Mouse (Mus musculus): ENCODE data around the gene Gm5622. TPM values are rescaled to one million over a fixed set of nuclear protein-coding genes. Genes with fewer than 3 reads are reported as not detected.
"Not testable (repeated sequence)": the region's sequence is repeated elsewhere in the genome, so short reads cannot be mapped to it uniquely, and the experiment has no call there.

Gm5622 gene
- not detected in 2 replicates for total RNA-seq (2014; rRNA removed)
- not detected in 2 replicates for polyA plus RNA-seq (2015; fragmentation: Nextera tagmentation; extraction: Ambion mirVana)

DNA sequence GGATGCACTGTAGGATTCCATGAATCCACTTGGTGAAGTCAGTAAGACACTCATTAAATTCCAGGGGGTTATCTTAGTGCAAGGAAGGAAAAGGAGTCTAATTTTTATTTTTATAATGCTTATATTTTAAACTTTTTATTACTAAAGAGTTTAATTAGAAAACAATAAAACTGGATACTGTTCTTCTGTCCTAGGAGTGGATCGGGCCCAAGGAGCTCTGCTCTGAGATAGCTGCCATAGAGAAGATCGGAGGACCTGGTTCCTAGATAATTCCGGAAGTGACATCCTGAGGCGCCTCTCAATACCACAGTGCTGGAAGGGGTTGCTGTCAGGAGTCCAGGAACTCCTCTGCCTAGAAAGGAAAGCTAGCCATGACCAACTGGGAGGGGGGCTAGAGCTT is at the start of gene Gm5622:
TSS of gene Gm5622 (plus strand) at position 301 of the 400 bp plus-strand sequence.
- Histone ChIP-seq H3K9ac (replicated peaks; ENCODE audit: low read length) (no peak within 1 kb of the TSS), H3K4me1 (ENCODE audit: insufficient read depth, low read length) (no peaks in the 10 kb centered on the region), H3K27ac (no peak within 1 kb of the TSS), H3K27me3 (ENCODE audit: insufficient read depth, low read length) (no peaks in the 10 kb centered on the region), H3K9me3 (ENCODE audit: low read length) (no peaks in the 10 kb centered on the region), H3K4me3 (ENCODE audit: low read length) (no peak within 1 kb of the TSS), H3K36me3 (ENCODE audit: insufficient read depth, low read length) (no peaks in the 10 kb centered on the region), H3K4me2 (ENCODE audit: low read depth, low read length) (no peak within 1 kb of the TSS)
- no peak for DNase-seq (ENCODE audit: low spot score)
- no peak for TF ChIP-seq CTCF (IDR thresholded peaks at IDR 0.05; ENCODE audit: low read depth)
- no peak for ATAC-seq
- 96% methylated on average over 4 of the region's 4 CpGs for WGBS

DNA sequence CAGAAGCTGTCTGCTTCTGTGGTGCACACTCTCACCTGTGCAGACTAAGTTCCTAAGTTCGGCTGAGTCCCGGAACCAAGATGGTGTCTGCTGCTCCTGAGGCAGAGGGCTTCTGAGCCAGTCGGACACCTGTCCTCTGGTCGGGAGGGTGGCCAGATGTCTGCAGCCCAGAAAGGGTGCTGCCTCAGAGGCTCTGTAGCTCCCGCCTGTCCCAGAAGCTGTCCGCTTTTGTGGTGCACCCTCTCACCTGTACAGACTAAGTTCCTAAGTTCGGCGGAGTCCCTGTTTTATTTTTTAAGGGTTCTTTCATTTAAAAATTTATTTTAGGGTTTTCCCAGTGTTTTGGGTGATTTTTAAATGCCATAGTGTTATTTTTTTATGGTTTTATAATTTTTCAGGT is 45.2 kb upstream of the Gm5622 start:
- no peak for DNase-seq (ENCODE audit: low spot score)
- Histone ChIP-seq H3K9ac (replicated peaks; ENCODE audit: low read length) (no peak overlapping the region), H3K36me3 (ENCODE audit: insufficient read depth, low read length) (no peaks in the 10 kb centered on the region), H3K4me2 (ENCODE audit: low read depth, low read length) (no peak overlapping the region), H3K4me3 (ENCODE audit: low read length) (no peak overlapping the region), H3K9me3 (ENCODE audit: low read length) (no peaks in the 10 kb centered on the region), H3K27ac (no peak overlapping the region), H3K27me3 (ENCODE audit: insufficient read depth, low read length) (no peaks in the 10 kb centered on the region), H3K4me1 (ENCODE audit: insufficient read depth, low read length) (no peaks in the 10 kb centered on the region)
- 95% methylated on average over 8 of the region's 8 CpGs for WGBS
- no peak for TF ChIP-seq CTCF (IDR thresholded peaks at IDR 0.05; ENCODE audit: low read depth)
- no peak for ATAC-seq

DNA sequence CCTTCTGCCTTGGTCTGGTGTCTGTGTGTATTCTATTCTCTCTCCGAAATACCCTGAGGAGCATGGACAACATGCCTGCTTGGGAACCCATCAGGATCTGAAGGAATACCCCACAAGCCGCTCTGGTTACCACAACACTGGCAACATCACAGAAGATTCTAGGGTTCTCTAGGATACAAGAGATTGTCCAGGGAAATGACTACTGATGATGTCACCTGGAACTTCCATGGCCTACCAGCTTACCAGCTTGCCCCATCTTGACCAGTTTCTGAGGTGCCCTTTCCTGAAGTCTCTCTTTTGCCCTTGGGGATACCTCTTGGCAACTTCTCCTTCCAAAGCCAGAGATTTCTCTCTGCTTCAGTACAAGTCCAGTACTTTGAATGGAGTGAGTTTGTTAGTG is 21.4 kb downstream of the Gm5622 start, which contains the start of gene Gm17175:
TSS of gene Gm17175 (minus strand) at position 101 of the 400 bp plus-strand sequence.
- not testable (repeated sequence) for ATAC-seq; H3K36me3 ChIP-seq (ENCODE audit: insufficient read depth, low read length); H3K9ac ChIP-seq (replicated peaks; ENCODE audit: low read length); DNase-seq (ENCODE audit: low spot score); H3K4me3 ChIP-seq (ENCODE audit: low read length); H3K4me1 ChIP-seq (ENCODE audit: insufficient read depth, low read length); H3K9me3 ChIP-seq (ENCODE audit: low read length); H3K4me2 ChIP-seq (ENCODE audit: low read depth, low read length); H3K27ac ChIP-seq; H3K27me3 ChIP-seq (ENCODE audit: insufficient read depth, low read length)
- WGBS: 85% methylated on average over 2 of the region's 2 CpGs

DNA sequence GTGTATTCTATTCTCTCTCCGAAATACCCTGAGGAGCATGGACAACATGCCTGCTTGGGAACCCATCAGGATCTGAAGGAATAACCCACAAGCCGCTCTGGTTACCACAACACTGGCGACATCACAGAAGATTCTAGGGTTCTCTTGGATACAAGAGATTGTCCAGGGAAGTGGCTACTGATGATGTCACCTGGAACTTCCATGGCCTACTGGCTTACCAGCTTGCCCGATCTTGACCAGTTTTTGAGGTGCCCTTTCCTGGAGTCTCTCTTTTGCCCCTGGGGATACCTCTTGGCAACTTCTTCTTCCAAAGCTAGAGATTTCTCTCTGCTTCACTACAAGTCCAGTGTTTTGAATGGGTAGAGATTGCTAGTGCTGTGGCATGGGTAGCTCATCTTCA is 39.4 kb downstream of the Gm5622 start, which contains the start of gene Gm17174:
TSS of gene Gm17174 (minus strand) at position 101 of the 400 bp plus-strand sequence.
- not testable (repeated sequence) for H3K4me1 ChIP-seq (ENCODE audit: insufficient read depth, low read length); DNase-seq (ENCODE audit: low spot score); H3K4me3 ChIP-seq (ENCODE audit: low read length); ATAC-seq; H3K9me3 ChIP-seq (ENCODE audit: low read length); H3K27ac ChIP-seq; H3K9ac ChIP-seq (replicated peaks; ENCODE audit: low read length); H3K4me2 ChIP-seq (ENCODE audit: low read depth, low read length); H3K36me3 ChIP-seq (ENCODE audit: insufficient read depth, low read length); H3K27me3 ChIP-seq (ENCODE audit: insufficient read depth, low read length)
- WGBS: 95% methylated on average over 4 of the region's 4 CpGs

DNA sequence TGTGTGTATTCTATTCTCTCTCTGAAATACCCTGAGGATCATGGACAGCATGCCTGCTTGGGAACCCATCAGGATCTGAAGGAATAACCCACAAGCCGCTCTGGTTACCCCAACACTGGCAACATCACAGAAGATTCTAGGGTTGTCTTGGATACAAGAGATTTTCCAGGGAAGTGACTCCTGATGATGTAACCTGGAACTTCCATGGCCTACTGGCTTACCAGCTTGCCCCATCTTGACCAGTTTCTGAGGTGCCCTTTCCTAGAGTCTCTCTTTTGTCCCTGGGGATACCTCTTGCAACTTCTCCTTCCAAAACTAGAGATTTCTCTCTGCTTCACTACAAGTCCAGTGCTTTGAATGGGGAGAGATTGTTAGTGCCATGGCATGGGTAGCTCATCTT is 58.6 kb downstream of the Gm5622 start, which contains the start of gene Gm17078:
TSS of gene Gm17078 (minus strand) at position 101 of the 400 bp plus-strand sequence.
- Histone ChIP-seq H3K4me2 (ENCODE audit: low read depth, low read length) (no peak within 1 kb of the TSS), H3K36me3 (ENCODE audit: insufficient read depth, low read length) (no peaks in the 10 kb centered on the region), H3K9ac (replicated peaks; ENCODE audit: low read length) (no peak within 1 kb of the TSS), H3K27ac (no peak within 1 kb of the TSS), H3K27me3 (ENCODE audit: insufficient read depth, low read length) (no peaks in the 10 kb centered on the region), H3K4me3 (ENCODE audit: low read length) (no peak within 1 kb of the TSS), H3K9me3 (ENCODE audit: low read length) (no peaks in the 10 kb centered on the region), H3K4me1 (ENCODE audit: insufficient read depth, low read length) (no peaks in the 10 kb centered on the region)
- ATAC-seq: no peak
- WGBS: 96% methylated on average over 1 of the region's 1 CpGs
- TF ChIP-seq CTCF (IDR thresholded peaks at IDR 0.05; ENCODE audit: low read depth): no peak
- no peak for DNase-seq (ENCODE audit: low spot score)

DNA sequence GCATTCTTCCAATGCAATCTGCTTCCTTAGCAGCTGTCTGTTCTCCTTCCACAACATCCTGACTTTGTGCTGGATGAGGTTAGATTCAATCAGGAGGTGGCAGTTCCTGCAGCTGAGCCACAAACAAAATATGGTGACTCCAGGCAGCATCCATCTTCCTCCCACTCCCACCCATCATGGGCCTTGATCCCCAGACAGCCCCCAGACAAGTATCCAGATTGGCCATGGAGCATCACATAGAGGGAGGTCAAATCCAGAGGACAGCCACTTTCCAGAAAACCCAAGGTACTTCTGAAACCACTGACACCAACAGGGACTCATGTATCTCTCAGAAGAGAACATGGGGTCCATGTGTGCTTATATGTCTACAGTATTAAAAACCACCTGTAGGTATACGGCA is 79.8 kb downstream of the Gm5622 start:
- H3K4me1 ChIP-seq (ENCODE audit: insufficient read depth, low read length); H3K9ac ChIP-seq (replicated peaks; ENCODE audit: low read length); H3K27ac ChIP-seq; H3K36me3 ChIP-seq (ENCODE audit: insufficient read depth, low read length); H3K27me3 ChIP-seq (ENCODE audit: insufficient read depth, low read length); DNase-seq (ENCODE audit: low spot score); H3K4me2 ChIP-seq (ENCODE audit: low read depth, low read length); H3K9me3 ChIP-seq (ENCODE audit: low read length); H3K4me3 ChIP-seq (ENCODE audit: low read length); ATAC-seq: not testable (repeated sequence)
- 92% methylated on average over 1 of the region's 1 CpGs for WGBS

DNA sequence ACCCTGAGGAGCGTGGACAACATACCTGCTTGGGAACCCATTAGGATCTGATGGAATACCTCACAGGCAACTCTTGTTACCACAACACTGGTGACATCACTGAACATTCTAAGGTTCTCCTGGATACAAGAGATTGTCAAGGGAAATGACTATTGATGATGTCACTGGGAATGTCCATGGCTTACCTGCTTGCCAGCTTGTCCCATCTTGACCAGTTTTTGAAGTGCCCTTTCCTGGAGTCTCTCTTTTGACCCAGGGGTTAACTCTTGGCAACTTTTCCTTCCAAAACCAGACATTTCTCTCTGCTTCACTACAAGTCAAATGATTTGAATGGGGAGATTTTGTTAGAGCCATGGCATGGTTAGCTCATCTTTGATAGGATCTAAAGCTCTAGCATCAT is 83.0 kb downstream of the Gm5622 start, which contains the start of gene Gm4181:
TSS of gene Gm4181 (minus strand) at position 101 of the 400 bp plus-strand sequence.
- H3K9ac ChIP-seq (replicated peaks; ENCODE audit: low read length); H3K36me3 ChIP-seq (ENCODE audit: insufficient read depth, low read length); H3K27me3 ChIP-seq (ENCODE audit: insufficient read depth, low read length); H3K4me2 ChIP-seq (ENCODE audit: low read depth, low read length); H3K9me3 ChIP-seq (ENCODE audit: low read length); H3K4me1 ChIP-seq (ENCODE audit: insufficient read depth, low read length); DNase-seq (ENCODE audit: low spot score); H3K4me3 ChIP-seq (ENCODE audit: low read length); H3K27ac ChIP-seq; ATAC-seq: not testable (repeated sequence)
- 93% methylated on average over 1 of the region's 1 CpGs for WGBS

Measured in hindbrain, postnatal 0 days (tissue).